Mouse (Mus musculus) neutrophil, adult 5-6 weeks (primary cell): ENCODE data around the gene Clec2l. TPM values are rescaled to one million over a fixed set of nuclear protein-coding genes. Genes with fewer than 3 reads are reported as not detected.
"Not testable (repeated sequence)": the region's sequence is repeated elsewhere in the genome, so short reads cannot be mapped to it uniquely, and the experiment has no call there.

ENCODE experiments used
- ATAC-seq: fragments of 151-379, 151-347 bp; 2 replicates; pipeline ENCODE4 v1.8.0; 2017; ENCODE audit warnings: mild to moderate bottlenecking, moderate TSS enrichment; ENCODE audit not compliant: insufficient number of reproducible peaks, poor library complexity, low FRiP score, severe bottlenecking; ENCODE audit errors: extremely low read depth
- total RNA-seq: library from RNA; stranded (forward); fragments of 200-1000 nt; gene quantifications from 2 replicates; pipeline ENCODE4 v1.2.3, GENCODE M21; 2017

The Clec2l gene
- total RNA-seq, 1 experiment from 2014 or later, result not detected

DNA sequence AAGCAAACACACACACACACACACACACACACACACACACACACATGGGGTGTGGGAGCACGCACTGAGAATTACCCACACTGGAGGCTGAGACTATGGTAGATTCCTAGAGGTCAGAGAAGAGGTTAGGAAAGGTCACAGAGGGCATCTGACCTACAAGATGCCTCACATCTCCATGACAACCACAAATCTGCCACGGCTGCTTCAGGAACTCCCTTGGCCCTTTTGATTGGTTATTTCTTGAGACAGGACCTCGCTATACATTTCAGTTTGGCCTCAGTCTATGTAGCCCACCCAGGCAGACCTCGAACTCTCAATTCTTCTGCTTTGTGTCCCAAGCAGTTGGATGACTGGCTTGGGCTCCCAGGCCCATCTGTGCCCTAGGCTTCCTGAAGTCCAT, 1.2 kb upstream of the Clec2l start:
- ATAC-seq, result no peak

- no peak for ATAC-seq
These were observed 6.7 kb downstream of the Clec2l start for GRCm38 (mm10) chr6:38669580-38669979.

DNA sequence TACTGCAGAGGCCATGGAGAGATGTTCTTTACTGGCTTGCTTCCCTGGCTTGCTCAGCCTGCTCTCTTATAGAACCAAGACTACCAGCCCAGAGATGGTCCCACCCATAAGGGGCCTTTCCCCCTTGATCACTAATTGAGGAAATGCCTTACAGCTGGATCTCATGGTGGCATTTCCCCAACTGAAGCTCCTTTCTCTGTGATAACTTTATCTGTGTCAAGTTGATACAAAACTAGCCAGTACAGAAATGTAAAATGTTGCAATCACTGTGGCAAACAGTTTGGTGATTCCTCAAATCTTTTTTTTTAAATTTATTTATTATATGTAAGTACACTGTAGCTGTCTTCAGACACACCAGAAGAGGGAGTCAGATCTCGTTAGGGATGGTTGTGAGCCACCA, 7.6 kb downstream of the Clec2l start:
- ATAC-seq, result not testable (repeated sequence)

- ATAC-seq, result no peak
These were observed 8.4 kb downstream of the Clec2l start for GRCm38 (mm10) chr6:38671270-38671669.

DNA sequence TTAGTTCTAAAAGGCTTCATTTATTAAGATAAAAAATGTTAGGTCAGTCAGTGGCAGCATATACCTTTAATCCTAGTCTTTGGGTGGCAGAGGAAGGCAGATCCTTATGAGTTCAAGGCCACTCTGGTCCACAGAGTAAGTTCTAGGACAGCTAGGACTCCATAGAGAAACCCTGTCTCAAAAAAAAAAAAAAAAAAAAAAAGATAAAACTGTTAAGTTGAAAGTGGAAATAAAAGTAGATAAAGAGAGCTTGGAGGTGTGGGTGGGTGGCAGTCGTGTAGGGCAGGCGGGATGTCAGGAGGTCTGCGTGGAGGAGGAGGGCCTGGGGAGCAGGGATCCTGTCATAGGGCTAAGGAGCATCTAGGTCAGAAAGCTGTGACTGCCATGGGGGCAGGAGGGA, 9.1 kb downstream of the Clec2l start:
- no peak for ATAC-seq

DNA sequence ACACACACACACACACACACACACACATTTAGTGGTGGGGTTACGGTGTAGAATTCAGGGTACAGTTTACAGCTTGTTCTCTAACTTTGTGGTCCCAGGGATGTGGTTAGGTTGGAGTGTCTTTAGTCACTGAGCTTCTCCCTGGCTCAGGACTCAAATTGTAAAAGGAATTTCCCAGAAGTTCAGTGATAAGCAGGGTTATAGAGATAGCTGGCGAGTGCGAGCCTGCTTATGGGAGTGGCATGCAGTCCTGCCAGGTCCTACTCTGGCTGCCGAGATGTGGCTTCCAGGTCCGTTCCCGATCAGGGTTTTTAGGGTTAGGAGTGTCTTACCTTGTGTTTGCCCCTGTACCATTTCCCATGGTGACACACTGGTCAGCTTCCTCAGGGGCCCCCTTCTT, 13.3 kb downstream of the Clec2l start:
- ATAC-seq, result no peak

DNA sequence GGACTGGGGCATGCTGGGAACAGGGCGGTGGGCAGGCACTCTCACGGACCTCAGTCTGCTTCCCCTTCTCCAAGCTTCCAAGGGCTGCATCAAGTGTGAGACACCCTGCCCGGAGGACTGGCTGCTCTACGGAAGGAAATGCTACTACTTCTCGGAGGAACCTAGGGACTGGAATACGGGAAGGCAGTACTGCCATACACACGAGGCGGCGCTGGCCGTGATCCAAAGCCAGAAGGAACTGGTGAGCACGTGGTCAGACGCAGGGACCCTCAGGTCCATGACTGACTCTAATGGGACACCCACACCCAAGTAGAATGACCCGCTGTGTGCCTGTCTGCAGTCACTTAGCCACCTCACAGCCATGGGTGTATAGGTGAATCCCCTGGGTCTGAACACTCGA, 13.9 kb downstream of the Clec2l start:
- no peak for ATAC-seq

DNA sequence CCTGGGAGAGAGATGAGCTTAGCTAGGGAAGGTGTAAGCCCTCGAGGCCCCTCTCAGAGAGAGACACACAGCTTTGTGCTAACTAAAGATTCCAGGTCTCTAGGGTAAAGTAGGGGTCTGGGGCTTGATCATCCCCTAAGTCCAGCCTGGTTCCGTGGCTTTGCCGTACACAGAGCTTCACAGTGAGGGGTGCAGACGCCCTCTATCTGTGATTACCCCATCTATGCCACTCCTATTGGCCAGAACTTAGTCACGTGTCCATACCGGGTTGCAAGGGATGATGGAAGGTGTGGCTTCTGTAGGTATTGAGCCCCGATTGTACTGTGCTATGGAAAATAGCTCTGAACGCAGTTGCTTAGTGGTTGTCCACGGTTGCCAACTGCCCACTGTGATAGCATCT, 14.8 kb downstream of the Clec2l start:
- ATAC-seq, result no peak

GRCm38 (mm10) chr6:38682532-38682931, 19.7 kb downstream of the Clec2l start:
- no peak for ATAC-seq

DNA sequence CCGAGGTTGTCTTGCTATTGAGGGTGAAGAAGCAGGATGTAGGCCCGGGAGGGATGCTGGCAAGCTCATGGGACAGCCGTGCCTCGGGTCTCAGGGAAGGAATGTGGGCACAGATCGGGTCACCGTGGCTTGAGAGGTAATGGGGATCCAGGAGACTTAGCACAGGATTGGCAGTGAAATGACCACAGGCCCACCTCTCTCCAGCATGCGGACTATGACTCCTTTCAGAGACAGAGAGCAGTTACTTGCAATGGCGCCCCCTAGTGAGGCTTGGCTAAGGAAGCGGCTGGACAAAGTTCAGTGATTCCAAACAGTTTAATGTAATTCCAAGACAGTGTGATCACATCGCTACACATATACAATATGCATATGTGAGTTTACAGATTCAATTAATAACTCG, 24.3 kb downstream of the Clec2l start:
- ATAC-seq, result no peak

- ATAC-seq, result no peak
These were observed 26.0 kb downstream of the Clec2l start for GRCm38 (mm10) chr6:38688841-38689240.

DNA sequence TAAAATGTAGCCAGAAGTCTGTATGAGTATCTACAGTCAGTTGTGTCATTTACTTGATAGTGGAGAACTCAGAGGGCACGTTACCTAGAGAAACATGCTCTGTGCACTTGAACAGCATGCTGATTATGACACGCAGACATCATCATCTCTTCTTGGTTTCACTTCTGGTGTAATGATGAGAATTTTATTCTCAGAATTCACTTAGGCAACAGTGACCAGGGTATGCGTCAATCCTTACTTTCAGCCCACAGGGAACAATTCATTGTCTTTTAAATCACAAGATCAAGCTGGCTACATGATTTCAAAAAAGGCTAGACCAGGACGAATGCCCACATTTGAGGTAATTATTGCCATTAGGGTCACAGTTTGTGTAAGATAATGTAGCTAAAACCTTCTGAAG, 27.7 kb downstream of the Clec2l start:
- no peak for ATAC-seq

DNA sequence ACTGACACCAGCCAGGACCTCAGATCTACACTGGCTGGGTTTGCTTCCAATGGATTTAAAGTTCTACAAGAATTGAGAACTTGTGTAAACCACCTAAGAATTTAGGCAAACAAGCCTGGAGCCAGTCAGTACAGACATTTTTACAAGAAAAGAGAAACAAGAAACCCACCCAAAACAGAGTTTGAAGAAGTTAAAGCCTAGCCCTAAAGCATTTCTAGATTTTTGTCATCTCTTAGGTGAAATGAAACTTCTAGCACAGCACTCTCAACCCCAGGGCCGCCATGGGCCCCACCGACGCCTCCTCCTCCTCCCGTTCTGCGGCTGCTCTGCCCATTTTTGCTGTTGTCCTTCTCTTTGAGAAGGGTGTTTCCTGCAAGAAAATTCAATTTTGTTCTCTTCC, 28.2 kb downstream of the Clec2l start:
- no peak for ATAC-seq

DNA sequence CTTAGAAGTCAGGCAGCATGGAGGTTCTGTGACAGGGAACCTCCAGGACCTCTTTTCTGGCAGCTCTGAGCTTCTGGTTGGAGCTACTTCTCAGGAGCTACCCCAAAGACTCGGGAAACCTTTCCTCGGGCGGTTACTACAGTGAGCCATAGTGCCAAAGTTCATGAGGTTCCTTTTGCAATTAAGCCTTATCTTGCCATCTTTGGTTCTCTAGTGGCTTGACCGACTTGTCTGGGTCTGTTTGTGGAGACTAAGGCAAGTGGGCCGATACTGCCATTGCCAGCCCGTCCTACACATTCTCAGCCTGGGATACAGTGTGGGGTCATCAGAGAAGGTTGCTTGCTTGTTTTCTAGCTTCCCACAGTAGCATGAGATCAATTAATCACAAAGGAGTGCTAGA, 29.7 kb downstream of the Clec2l start:
- no peak for ATAC-seq

- no peak for ATAC-seq
These were observed 32.6 kb downstream of the Clec2l start for GRCm38 (mm10) chr6:38695380-38696054.

- no peak for ATAC-seq
These were observed 33.7 kb downstream of the Clec2l start for GRCm38 (mm10) chr6:38696570-38696969.

DNA sequence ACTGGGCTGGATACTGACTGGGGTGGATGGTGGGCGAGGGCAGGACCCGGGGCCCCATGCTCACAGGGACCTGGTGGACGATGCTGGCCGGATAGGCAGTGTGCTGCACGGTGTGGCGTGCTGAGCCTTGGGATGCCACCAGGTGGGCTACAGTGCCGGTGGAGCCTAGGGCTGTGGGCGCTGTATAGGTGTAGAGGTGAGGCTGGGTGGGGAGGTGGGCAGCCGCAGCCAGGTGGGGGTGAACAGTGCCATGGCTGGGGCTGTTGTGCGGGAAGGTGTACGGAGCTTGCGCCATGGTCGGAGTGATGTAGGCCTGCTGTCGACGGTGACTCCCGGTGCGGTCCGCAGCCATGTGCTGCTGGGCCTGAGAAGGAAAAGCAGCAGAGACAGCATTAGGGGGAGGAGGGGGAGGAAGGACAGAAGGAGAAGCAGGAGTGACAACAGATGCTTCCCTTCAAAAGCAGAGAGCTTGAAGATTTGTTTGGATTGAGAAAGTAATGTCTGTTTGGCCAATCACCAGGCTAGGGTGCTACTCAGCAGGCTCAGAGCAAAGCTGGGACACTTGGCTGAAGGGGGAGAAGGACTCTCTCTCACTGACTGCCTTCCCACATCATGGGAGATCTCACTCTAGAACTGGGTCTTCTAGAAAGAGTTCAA, 35.5 kb downstream of the Clec2l start:
- no peak for ATAC-seq

GRCm38 (mm10) chr6:38701421-38701820, 38.6 kb downstream of the Clec2l start:
- ATAC-seq, result no peak

DNA sequence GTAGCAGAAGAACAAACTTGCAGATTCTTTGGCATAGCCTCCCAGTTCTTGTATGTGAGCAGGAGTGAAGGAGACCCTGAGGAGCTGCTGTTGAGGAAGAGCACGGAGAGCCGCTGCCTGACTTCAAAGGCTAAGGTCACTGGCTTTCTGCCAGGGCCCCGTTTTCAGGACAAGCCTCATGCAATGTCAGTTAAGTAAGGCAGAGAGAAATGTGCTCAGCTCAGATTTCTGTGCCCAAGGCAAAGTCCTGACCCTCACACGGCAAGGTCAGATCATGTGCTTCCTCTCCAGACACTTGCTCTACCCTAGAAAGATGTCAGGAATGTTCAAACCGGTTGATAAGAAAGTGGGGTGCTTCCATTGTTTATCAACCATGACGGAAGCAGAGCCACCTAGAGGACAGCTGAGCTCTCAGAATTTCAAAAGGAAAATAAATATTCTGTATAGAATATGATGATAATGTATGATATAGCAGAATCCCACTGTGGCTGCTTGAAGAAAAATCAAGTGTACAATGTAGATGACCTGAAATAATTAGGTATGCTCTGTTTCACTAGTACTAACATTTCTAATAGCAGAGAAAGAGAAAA, 40.0 kb downstream of the Clec2l start:
- ATAC-seq, result no peak

GRCm38 (mm10) chr6:38703526-38703925, 40.7 kb downstream of the Clec2l start:
- ATAC-seq, result no peak
